Mouse (Mus musculus) monocyte, adult 2 months (primary cell): ENCODE data around the gene Mgl2.

ENCODE experiments used
- DNase-seq, 2 experiments: peaks; one replicate each; pipeline ENCODE4 v3.0.0; 2022; ENCODE audit warnings: low spot score in 2 of 2, low read depth in 1 of 2

The Mgl2 gene

DNA sequence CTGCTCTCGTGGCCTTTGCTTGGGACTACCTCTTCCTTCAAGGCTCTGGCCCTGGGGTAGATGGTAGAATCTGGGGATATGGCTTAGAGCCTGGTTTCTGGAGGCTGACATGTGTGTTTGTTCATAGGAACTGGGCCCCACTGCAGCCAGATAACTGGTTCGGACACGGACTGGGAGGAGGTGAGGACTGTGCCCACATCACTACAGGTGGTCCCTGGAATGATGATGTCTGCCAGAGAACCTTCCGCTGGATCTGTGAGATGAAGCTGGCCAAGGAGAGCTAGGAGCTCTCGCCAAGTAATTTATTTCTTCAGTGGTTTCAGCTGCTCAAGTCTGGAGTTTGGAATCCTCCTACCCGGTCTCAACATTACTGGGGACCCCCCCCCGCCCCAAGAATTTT is 40.2 kb downstream of the Mgl2 start:
- DNase-seq, result no peak

DNA sequence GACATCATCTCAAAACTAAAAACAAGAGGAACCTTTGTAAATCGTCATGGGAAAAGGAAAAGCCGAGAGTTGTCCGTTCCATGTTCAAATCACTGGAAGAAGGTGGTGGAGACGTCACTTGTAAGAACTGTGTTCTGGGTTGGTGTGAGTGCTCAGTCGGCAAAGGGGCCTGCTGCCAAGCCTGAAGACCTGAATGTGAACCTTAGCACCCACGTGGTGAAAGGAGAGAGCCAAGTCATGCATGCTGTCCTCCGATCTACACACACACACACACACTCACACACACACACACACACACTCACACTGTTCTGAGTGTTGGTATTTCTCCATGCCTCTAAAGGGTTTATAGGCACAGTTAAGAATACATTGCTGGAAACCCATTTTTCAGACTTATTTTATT is 41.1 kb downstream of the Mgl2 start:
- no peak for DNase-seq

DNA sequence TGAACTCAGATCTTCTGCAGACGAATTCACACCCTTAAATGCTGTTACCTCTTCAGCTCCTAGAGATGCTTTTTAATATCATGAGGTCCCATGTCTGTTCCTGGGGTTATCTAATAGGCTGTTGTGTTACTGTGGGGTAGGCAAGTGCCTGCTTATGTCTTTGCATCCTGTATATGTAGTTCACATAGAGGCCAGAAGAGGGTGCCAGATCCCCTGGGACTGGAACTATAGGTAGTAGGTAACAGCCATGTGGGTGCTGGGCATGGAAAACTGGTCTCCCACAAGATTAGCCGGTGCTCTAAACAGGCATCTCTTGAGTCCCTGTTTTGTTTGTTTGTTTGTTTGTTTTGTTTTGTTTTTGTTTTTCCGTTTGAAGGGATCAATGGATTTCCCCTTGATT is 41.7 kb downstream of the Mgl2 start:
- no peak for DNase-seq

DNA sequence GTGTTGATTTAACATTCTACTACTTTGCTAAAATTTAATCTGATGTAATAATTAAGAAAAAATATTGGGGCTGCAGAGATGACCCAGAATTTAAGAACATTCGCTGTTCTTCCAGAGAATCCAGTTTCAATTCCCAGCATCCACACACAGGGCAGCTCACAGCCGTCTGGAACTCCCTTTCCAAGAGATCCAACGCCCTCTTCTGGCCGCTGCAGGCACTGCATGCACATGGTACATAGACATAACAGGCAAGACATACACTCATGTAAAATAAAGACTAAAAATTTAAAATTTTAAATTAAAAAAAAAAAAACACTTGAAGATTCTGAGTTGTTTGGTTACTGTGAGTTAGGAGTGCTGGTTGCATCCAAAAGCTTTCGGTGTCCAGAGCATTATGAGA is 42.2 kb downstream of the Mgl2 start:
- no peak for DNase-seq

DNA sequence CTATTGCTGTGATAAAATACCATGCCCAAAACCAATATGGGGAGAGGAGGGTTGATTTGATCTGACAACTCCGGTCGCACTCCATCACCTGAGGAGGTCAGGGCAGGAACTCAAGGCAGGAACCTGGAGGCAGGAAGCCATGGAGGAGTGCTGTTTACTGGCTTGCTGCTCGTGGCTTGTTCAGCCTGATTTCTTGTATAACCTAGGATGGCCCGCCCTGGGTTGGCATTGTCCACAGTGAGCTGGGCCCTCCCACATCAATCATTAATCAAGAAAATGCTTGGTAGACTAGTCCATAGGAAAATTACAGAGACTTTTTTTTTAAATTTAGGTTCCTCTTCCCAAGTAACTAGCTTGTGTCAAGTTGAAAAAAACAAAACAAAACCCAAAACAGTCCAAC is 44.4 kb downstream of the Mgl2 start:
- no peak for DNase-seq

DNA sequence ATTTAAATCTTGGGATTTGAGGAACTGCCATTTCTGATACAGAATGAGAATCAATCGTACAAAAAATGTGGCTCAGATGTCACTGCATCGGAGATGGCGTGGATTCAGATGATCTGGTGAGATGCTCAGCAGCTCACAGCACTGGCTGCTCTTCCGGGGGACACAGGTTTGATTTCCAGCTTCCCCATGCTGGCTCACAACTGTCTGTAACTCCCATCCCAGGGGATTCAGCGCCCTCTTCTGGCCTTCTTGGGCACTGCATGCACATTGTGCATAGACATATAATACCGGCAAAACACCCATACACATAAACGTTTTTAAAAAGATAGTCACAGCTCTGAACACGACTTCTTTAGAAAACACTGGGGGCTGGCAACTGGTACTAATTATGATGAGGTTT is 47.5 kb downstream of the Mgl2 start:
- DNase-seq, result no peak

DNA sequence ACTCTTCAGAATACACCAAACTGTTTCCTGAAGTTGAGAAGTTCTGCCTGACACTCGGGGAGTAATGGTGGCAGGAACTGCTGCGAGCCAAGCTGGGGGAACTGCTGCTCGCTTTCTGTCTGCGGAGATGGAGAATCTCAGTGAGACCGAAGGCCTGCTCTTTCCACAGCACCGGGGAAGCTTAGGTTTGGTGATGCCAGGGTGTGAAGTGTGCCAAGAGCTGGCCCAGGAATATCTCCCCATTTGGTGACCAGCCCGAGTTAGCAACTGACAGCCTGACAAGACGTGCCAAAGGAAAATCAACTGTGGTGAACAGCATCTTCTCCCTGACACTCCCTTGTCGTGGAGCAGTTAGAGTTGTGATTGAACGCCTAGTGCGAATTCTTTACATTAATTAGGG is 48.2 kb downstream of the Mgl2 start:
- no peak for DNase-seq

DNA sequence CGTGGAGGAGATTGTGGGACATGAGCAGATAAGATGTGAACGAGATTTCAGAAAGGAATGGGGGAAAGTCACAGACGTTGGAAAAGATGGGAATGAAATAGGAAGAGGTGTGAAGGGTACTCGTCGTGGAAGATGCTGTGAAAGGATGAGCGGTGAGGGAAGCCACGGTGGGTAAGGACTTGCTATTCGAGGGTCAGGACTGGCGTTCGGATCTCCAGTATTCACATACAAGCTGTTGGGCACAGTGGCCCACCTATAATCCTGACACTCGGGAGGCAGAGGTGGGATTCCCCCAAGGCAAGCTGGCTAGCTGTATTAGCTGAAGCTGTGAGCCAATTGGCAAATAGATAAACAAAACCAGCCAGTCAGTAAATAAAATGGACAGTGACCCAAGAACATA is 48.6 kb downstream of the Mgl2 start:
- DNase-seq, result no peak

DNA sequence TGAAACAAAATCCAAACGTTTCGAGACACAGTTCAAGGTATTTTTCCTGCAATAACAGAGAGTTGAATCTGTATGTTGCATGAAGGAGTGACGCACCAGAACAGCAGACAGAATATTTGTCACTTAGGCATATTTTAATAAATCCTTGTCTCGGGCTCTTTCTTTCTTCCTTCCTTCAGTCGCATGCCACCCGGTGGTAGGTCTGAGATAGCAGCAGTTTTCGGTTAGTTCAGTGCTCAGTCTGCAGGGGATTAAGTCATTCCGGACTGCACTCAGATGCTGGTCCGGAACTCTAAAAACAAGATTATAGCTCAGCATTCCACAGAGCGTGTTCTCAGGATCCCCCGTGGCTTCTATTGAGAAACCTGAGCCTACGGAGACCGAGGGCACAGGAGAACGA is 49.3 kb downstream of the Mgl2 start:
- no peak for DNase-seq

DNA sequence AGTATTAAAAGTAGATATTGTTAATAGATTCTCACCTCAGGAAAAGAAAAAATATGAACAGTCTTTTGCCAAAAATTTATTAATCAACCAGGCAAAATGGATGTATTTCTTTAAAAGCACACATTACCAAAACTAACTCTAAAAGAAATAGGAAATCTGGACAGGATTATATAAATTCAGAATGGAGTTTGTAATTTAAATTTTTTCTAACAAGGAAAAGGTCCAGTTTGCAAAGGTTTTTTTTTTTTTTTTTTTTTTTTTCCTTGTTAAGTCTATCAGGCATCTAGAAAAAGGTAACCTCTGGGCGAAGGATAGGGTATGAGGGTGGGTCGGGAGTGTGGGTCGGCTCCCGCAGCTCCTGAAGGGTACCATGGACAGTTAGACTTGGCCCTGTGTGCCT is 50.4 kb downstream of the Mgl2 start:
- DNase-seq, result no peak

DNA sequence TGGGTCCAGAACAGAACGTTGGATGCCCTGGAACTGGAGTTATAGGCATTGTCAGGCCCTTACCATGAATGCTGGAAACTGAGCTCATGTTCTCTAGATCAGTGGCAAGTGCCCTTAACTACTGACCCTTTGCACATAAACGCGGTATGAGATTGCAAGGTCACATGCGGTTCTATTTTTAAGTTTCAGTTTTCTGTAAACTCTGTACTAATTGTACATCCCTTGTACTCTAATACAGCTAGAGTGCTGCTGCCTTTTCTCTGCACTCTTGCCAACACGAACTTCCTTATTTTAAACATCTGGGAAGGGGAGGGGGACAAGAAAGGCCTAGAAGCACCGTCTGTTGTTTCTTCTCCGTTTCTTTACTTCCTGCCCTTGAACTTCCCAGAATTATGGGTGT is 55.0 kb downstream of the Mgl2 start:
- no peak for DNase-seq
